Mouse (Mus musculus) forebrain, embryonic 12.5 days (tissue): ENCODE results near the gene Olfr154. TPM values are rescaled to one million over a fixed set of nuclear protein-coding genes. Genes with fewer than 3 reads are reported as not detected.
"Not testable (repeated sequence)": the region's sequence is repeated elsewhere in the genome, so short reads cannot be mapped to it uniquely, and the experiment has no call there.

ENCODE experiments used
- ATAC-seq: fragments of 200-750 bp; cut with Nextera tagmentation; 2 replicates; pipeline ENCODE4 v1.8.0; 2017; ENCODE audit warnings: moderate TSS enrichment; ENCODE audit not compliant: low FRiP score
- H3K27ac ChIP-seq: fragments of 300-500 bp; sonication (generic); 2 replicates; pipeline ENCODE4 v1.5.1; 2016; ENCODE audit warnings: mild to moderate bottlenecking
- H3K27me3 ChIP-seq: fragments of 300-500 bp; sonication (generic); 2 replicates; pipeline ENCODE4 v1.6.1; 2016; ENCODE audit warnings: mild to moderate bottlenecking
- H3K36me3 ChIP-seq: fragments of 300-500 bp; sonication (generic); replicated peaks from 2 replicates; pipeline ENCODE4 v1.6.1; 2016; ENCODE audit warnings: mild to moderate bottlenecking
- H3K4me1 ChIP-seq: fragments of 300-500 bp; sonication (generic); 2 replicates; pipeline ENCODE4 v1.6.1; 2016
- H3K4me2 ChIP-seq: fragments of 300-500 bp; sonication (generic); 2 replicates; pipeline ENCODE4 v1.6.1; 2016; ENCODE audit warnings: mild to moderate bottlenecking, moderate library complexity
- H3K4me3 ChIP-seq: fragments of 300-500 bp; sonication (generic); replicated peaks from 2 replicates; pipeline ENCODE4 v1.5.1; 2016; ENCODE audit warnings: mild to moderate bottlenecking
- H3K9ac ChIP-seq: fragments of 300-500 bp; sonication (generic); 2 replicates; pipeline ENCODE4 v1.6.1; 2016; ENCODE audit warnings: mild to moderate bottlenecking
- H3K9me3 ChIP-seq: fragments of 300-500 bp; sonication (generic); 2 replicates; pipeline ENCODE4 v1.6.1; 2016
- WGBS: fragments of 180-500 bp; shearing (Covaris S2); methylation state at CpG from one replicate; pipeline ENCODE4 v1.1.7; 2016; 5-methylcytosine and 5-hydroxymethylcytosine counted together
- polyA plus RNA-seq: library from polyadenylated mRNA; unstranded; fragments of >200 nt; fragmentation: Nextera tagmentation; extraction: Ambion mirVana; gene quantifications from 2 replicates; pipeline ENCODE4 v1.2.1, GENCODE M21; 2016

Olfr154 gene
- polyA plus RNA-seq, result not detected in 2 replicates

DNA sequence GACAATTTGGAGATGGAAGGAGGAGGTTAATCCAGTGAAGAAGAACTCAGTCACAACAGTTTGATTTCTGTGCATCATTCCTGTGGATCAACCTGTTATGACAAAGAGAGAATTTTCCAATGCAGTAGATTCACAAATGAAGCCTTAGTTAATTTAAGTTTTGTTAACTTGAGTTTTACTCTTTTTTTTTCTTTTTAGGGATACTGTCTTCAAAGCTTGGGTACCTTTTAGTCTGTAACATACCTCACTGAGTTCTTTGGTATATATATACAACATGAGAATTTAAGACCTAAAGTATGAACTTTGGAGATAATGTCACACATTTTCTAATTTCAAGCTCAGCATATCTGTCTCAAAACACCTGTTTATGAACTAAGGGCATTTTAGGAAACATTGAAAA, at the start of gene Olfr154:
TSS of gene Olfr154 (minus strand) at position 101 of the 400 bp plus-strand sequence.
- ATAC-seq, H3K4me3 ChIP-seq, H3K4me2 ChIP-seq, H3K27ac ChIP-seq, H3K9me3 ChIP-seq, H3K4me1 ChIP-seq, H3K9ac ChIP-seq, H3K27me3 ChIP-seq, H3K36me3 ChIP-seq: not testable (repeated sequence)

DNA sequence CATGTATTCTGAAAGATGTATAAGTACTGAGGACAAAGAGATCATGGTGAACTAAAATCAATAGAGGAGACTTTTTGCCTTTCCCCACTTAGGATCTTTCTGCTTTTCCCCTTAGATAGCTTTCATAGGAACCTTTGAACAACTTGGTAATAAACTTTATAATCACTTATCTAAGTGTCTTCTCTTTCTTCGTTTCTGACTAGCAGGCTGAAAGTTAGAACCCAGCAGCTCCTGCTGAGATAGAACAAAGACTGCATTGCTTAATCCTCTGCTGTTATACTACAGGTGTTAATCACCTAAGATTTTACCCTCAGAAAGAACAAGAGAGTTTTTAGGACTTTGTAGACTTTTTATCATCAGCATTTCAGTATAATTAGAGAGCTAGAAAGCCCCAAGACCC, 46.9 kb upstream of the Olfr154 start:
- no peak overlapping the region for H3K27ac ChIP-seq
- no peak for ATAC-seq
- H3K9ac ChIP-seq, result no peak overlapping the region
- no peak overlapping the region for H3K4me2 ChIP-seq
- H3K4me1 ChIP-seq, result no peaks in the 10 kb centered on the region
- WGBS, result 26% methylated on average over 1 of the region's 1 CpGs
- 0 out of 2 replicates have a peak, but pooled peaks cover 3% of the 10 kb centered on the region for H3K9me3 ChIP-seq
- no peaks in the 10 kb centered on the region for H3K36me3 ChIP-seq
- H3K27me3 ChIP-seq, result no peaks in the 10 kb centered on the region
- H3K4me3 ChIP-seq, result no peak overlapping the region

DNA sequence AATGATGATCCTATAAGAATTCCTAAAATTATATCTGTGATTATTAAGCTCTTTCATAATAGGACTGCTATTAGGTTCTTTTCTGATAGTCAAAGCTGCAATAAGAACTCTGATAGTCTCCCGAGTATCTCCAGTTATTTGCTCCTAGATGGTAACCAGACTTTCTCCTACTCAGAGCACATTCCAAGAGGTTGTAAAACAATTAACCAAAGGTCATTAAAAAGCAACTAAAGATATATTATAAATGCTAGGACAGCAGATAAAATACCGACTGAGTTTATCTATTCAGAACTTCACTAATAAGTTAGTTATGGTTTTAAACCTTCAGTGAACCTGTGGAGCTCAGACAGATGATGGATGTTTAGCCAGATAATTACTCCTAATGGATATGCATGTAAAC, 46.4 kb upstream of the Olfr154 start:
- ATAC-seq, H3K4me1 ChIP-seq, H3K27me3 ChIP-seq, H3K9ac ChIP-seq, H3K36me3 ChIP-seq, H3K27ac ChIP-seq, H3K9me3 ChIP-seq, H3K4me2 ChIP-seq, H3K4me3 ChIP-seq: not testable (repeated sequence)
- 82% methylated on average over 2 of the region's 2 CpGs for WGBS

- H3K27ac ChIP-seq, result no peak within 1 kb of the TSS
- H3K9me3 ChIP-seq, result no peaks in the 10 kb centered on the region
- H3K27me3 ChIP-seq, result no peaks in the 10 kb centered on the region
- no peak within 1 kb of the TSS for H3K9ac ChIP-seq
- H3K36me3 ChIP-seq, result no peaks in the 10 kb centered on the region
- H3K4me3 ChIP-seq, result no peak within 1 kb of the TSS
- no peaks in the 10 kb centered on the region for H3K4me1 ChIP-seq
- ATAC-seq, result no peak
- no peak within 1 kb of the TSS for H3K4me2 ChIP-seq
Observed at GRCm38 (mm10) chr2:85689131-85689530, 24.9 kb upstream of the Olfr154 start, which contains the start of gene Olfr1008. Gene Olfr1008, plus strand, starts transcription at chr2:85689431.

- no peak within 1 kb of the TSS for H3K4me2 ChIP-seq
- H3K27ac ChIP-seq, result no peak within 1 kb of the TSS
- no peaks in the 10 kb centered on the region for H3K36me3 ChIP-seq
- no peaks in the 10 kb centered on the region for H3K27me3 ChIP-seq
- no peak for ATAC-seq
- H3K4me3 ChIP-seq, result no peak within 1 kb of the TSS
- no peak within 1 kb of the TSS for H3K9ac ChIP-seq
- no peaks in the 10 kb centered on the region for H3K4me1 ChIP-seq
- H3K9me3 ChIP-seq, result no peaks in the 10 kb centered on the region
Observed at GRCm38 (mm10) chr2:85678667-85679066, 14.4 kb upstream of the Olfr154 start, which contains the start of gene Olfr1006. Gene Olfr1006, minus strand, starts transcription at chr2:85678767.

DNA sequence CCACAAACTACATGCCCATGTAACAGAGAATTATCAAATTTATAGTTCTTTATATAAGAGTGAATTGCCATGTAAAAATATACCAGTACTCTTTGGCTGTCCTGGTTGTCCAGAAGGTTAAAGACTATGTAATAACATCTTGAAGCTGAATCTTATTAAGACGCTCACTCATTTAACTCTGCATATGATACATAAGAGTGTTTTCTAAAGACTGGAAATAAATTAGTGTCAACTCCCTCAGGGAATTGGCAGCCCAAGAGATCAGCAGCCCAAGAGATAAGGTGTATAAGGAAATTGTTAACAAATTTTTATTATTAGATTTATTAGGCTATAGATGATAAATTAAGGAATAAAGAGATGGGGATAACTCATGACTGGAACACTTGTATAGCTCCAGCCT, 13.7 kb downstream of the Olfr154 start, which contains the start of gene Olfr1002:
TSS of gene Olfr1002 (minus strand) at position 101 of the 400 bp plus-strand sequence.
- WGBS, result 90% methylated on average over 1 of the region's 1 CpGs
- Histone ChIP-seq H3K9me3 (no peaks in the 10 kb centered on the region), H3K27ac (no peak within 1 kb of the TSS), H3K36me3 (no peaks in the 10 kb centered on the region), H3K9ac (no peak within 1 kb of the TSS), H3K27me3 (no peaks in the 10 kb centered on the region), H3K4me2 (no peak within 1 kb of the TSS), H3K4me3 (no peak within 1 kb of the TSS), H3K4me1 (no peaks in the 10 kb centered on the region)
- no peak for ATAC-seq

Other genes starting within 250 kb of the Olfr154 start
- not detected in 2 replicates for gene Olfr993, start 249.6 kb downstream of the Olfr154 start, polyA plus RNA-seq
- gene Olfr994, start 228.0 kb downstream of the Olfr154 start, polyA plus RNA-seq, result not detected in 2 replicates
- gene Olfr995, start 220.8 kb downstream of the Olfr154 start, polyA plus RNA-seq, result not detected in 2 replicates
- gene 4833423E24Rik, start 145.4 kb downstream of the Olfr154 start, polyA plus RNA-seq, result not detected in 2 replicates
- gene Olfr996, start 85.2 kb downstream of the Olfr154 start, polyA plus RNA-seq, result not detected in 2 replicates
- gene Olfr998, start 75.5 kb downstream of the Olfr154 start, polyA plus RNA-seq, result not detected in 2 replicates
- gene Olfr1000, start 52.6 kb downstream of the Olfr154 start, polyA plus RNA-seq, result not detected in 2 replicates
- not detected in 2 replicates for gene Olfr1002, start 13.8 kb downstream of the Olfr154 start, polyA plus RNA-seq
- gene Olfr1006, start 14.3 kb upstream of the Olfr154 start, polyA plus RNA-seq, result not detected in 2 replicates
- not detected in 2 replicates for gene Olfr1008, start 25.0 kb upstream of the Olfr154 start, polyA plus RNA-seq
- not detected in 2 replicates for gene Olfr1009, start 51.0 kb upstream of the Olfr154 start, polyA plus RNA-seq
- not detected in 2 replicates for gene Olfr1012, start 98.3 kb upstream of the Olfr154 start, polyA plus RNA-seq
- not detected in 2 replicates for gene Olfr1013, start 102.6 kb upstream of the Olfr154 start, polyA plus RNA-seq
- not detected in 2 replicates for gene Olfr1014, start 108.3 kb upstream of the Olfr154 start, polyA plus RNA-seq
- not detected in 2 replicates for gene Olfr1015, start 117.6 kb upstream of the Olfr154 start, polyA plus RNA-seq
- not detected in 2 replicates for gene Olfr1016, start 138.1 kb upstream of the Olfr154 start, polyA plus RNA-seq
- not detected in 2 replicates for gene Olfr1018, start 154.0 kb upstream of the Olfr154 start, polyA plus RNA-seq
- not detected in 2 replicates for gene Olfr1019, start 181.0 kb upstream of the Olfr154 start, polyA plus RNA-seq
- not detected in 2 replicates for gene Olfr1020, start 182.6 kb upstream of the Olfr154 start, polyA plus RNA-seq
- gene Olfr1022, start 204.1 kb upstream of the Olfr154 start, polyA plus RNA-seq, result not detected in 2 replicates
- not detected in 2 replicates for gene Olfr1023, start 221.2 kb upstream of the Olfr154 start, polyA plus RNA-seq
- gene Olfr1024, start 240.6 kb upstream of the Olfr154 start, polyA plus RNA-seq, result not detected in 2 replicates